Mouse (Mus musculus): ENCODE measurements around the gene Ppp3r2.

GRCm38 (mm10) chr4:49676071-49676470 is 5.8 kb downstream of the Ppp3r2 start:
- TF ChIP-seq CTCF (conservative IDR thresholded peaks at IDR 0.05; ENCODE audit: low read length) (no peak), POU5F1 (IDR thresholded peaks at IDR 0.05; ENCODE audit: borderline replicate concordance, low read length) (no peak), NANOG (IDR thresholded peaks at IDR 0.05; ENCODE audit: borderline replicate concordance, low read length) (no peak)

Data from E14TG2a.4 (cell line).